Mouse (Mus musculus) small intestine, adult 2 months (tissue): Measurements from ENCODE around the gene Lzts2. TPM values are rescaled to one million over a fixed set of nuclear protein-coding genes. Genes with fewer than 3 reads are reported as not detected.

ENCODE experiments used
- H3K27ac ChIP-seq: fragments of 200-500 bp; 2 replicates; pipeline ENCODE4 v1.5.1; 2012; ENCODE audit warnings: low read depth, low read length, control low read depth, inconsistent platforms; ENCODE audit not compliant: insufficient read depth
- H3K27me3 ChIP-seq: fragments of 200-500 bp; 2 replicates; pipeline ENCODE4 v1.6.1; 2012; ENCODE audit warnings: mild to moderate bottlenecking, moderate library complexity, low read length, inconsistent platforms; ENCODE audit not compliant: control insufficient read depth, insufficient read depth
- H3K36me3 ChIP-seq: fragments of 200-500 bp; 2 replicates; pipeline ENCODE4 v1.6.1; 2012; ENCODE audit warnings: mild to moderate bottlenecking, low read length, control low read depth, inconsistent platforms; ENCODE audit not compliant: control insufficient read depth, insufficient read depth
- H3K4me1 ChIP-seq: fragments of 200-500 bp; 2 replicates; pipeline ENCODE4 v1.6.1; 2012; ENCODE audit warnings: low read length, inconsistent platforms, mixed read lengths; ENCODE audit not compliant: control insufficient read depth, insufficient read depth, insufficient read length
- H3K4me3 ChIP-seq: fragments of 200-500 bp; 2 replicates; pipeline ENCODE4 v1.5.1; 2012; ENCODE audit warnings: low read depth, mild to moderate bottlenecking, control low read depth, inconsistent platforms, low read length, moderate library complexity
- CTCF ChIP-seq: fragments of 200-500 bp; IDR thresholded peaks from 2 replicates; pipeline ENCODE4 v1.5.1; 2012; ENCODE audit warnings: low read depth, mild to moderate bottlenecking, control low read depth, inconsistent platforms, low read length, moderate library complexity, mixed read lengths; ENCODE audit not compliant: insufficient replicate concordance, insufficient read length; ENCODE audit errors: extremely low read depth
- POLR2A ChIP-seq: fragments of 200-500 bp; IDR thresholded peaks from 2 replicates; pipeline ENCODE4 v1.6.1; 2012; ENCODE audit warnings: low read depth, mild to moderate bottlenecking, control low read depth, inconsistent platforms, low read length, moderate library complexity
- WGBS: fragments of 180-500 bp; shearing (Covaris S2); methylation state at CpG from one replicate; pipeline ENCODE4 v1.1.7; 2018; 5-methylcytosine and 5-hydroxymethylcytosine counted together
- polyA plus RNA-seq: library from polyadenylated mRNA; depleted of rRNA; stranded (reverse); fragments of >200 nt; gene quantifications from 2 replicates; pipeline ENCODE4 v1.2.3, GENCODE M21; 2012

The Lzts2 gene
- polyA plus RNA-seq, 1 experiment, result 50.4 TPM

- Histone ChIP-seq H3K27ac (no peak overlapping the region), H3K4me1 (peaks cover 13% of the 10 kb centered on the region), H3K27me3 (no peaks in the 10 kb centered on the region), H3K36me3 (peaks cover 31% of the 10 kb centered on the region), H3K4me3 (no peak overlapping the region)
- WGBS, result 94% methylated on average over 37 of the region's 37 CpGs
- TF ChIP-seq POLR2A (no peak), CTCF (no peak)
Observed at GRCm38 (mm10) chr19:45025937-45026568, 11.8 kb downstream of the Lzts2 start.

DNA sequence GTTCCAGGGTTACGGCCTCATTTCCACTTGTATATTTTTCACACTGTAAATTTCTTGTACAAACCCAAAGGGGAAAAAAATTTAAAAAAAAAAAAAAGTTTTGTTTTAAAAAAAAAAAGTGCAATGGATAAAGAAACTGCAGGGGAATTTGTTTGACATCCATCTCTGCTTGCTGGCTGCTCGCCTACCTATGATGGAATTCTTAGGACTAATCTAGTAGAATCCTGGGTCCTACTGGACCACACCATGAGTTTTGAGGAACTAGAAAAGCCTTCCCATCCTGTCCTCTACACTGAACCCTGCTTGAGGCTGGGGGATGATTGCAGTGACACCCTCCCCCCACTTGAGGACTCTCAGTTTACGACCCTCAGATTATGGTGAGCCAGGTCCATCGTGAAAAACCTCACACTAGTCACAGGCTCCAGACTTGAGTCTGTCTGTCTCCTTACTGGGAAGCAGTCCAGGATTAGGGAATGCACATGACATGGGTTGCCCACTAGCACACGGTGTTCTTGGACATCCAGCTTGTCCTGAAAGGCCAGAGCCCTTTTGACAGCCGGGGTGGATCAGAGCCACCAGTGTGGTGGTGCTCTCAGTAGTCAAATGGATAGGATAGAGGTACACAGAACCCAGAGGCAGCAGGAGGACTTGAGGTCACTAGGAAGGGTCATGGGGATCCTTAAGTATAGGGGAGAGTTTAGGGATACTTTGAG, 12.9 kb downstream of the Lzts2 start:
- peaks cover 27% of the 10 kb centered on the region for H3K36me3 ChIP-seq
- WGBS, result 53% methylated on average over 6 of the region's 6 CpGs

DNA sequence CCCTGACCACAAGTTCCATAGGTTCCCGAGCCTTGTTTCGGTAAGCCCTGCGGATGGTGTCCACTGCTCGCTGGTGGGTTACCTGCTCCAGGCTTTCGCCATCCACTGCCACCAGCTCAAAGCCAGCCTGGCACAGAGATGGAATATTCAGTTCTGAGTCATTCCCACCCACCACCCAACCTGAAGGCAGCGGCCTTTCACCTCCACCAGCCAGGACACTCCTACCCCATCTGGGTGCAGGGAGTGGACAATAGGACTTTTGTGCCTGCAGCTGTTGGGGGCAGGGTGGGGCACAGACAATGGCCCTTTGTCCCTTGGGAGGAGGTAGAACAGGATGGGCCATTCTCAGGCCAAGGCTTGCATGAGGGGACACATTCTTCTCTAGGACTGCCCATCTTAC, 13.6 kb downstream of the Lzts2 start:
- H3K27me3 ChIP-seq, result no peaks in the 10 kb centered on the region
- H3K4me1 ChIP-seq, result peaks cover 20% of the 10 kb centered on the region
- peaks cover 24% of the 10 kb centered on the region for H3K36me3 ChIP-seq
- TF ChIP-seq POLR2A (no peak), CTCF (no peak)
- no peak overlapping the region for H3K4me3 ChIP-seq
- H3K27ac ChIP-seq, result no peak overlapping the region
- WGBS, result 66% methylated on average over 6 of the region's 6 CpGs

More for the DNA sequence above, 12.9 kb downstream of the Lzts2 start:
- Histone ChIP-seq H3K27me3 (no peaks in the 10 kb centered on the region), H3K4me1 (peaks cover 20% of the 10 kb centered on the region), H3K4me3 (no peak overlapping the region), H3K27ac (no peak overlapping the region)
- TF ChIP-seq CTCF, result no peak
- no peak for TF ChIP-seq POLR2A

DNA sequence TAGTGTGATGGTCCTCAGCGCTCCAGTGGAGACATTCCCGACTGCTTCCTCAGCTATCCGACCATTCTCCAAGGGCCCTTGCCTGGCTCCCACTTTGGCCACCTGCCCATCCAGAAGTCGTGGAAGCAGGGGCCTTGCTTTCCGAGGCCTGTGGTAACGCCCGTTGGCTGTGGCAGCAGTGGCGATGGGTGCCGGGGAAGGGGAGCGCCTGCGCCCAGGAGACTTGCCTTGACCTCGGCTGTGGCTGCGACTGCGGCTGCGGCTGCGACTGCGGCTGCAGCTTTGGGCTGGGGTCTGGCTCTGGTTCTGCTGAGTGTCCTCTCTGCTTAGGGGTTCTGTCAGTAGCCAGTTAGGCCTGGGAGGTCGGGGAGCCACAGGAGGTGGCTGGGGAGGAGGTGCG, 14.5 kb downstream of the Lzts2 start:
- no peak overlapping the region for H3K4me3 ChIP-seq
- peaks cover 20% of the 10 kb centered on the region for H3K36me3 ChIP-seq
- no peak for TF ChIP-seq CTCF
- no peak for TF ChIP-seq POLR2A
- peaks cover 20% of the 10 kb centered on the region for H3K4me1 ChIP-seq
- no peaks in the 10 kb centered on the region for H3K27me3 ChIP-seq
- WGBS, result 80% methylated on average over 19 of the region's 19 CpGs
- H3K27ac ChIP-seq, result no peak overlapping the region

GRCm38 (mm10) chr19:45029571-45029970, 15.4 kb downstream of the Lzts2 start:
- no peak overlapping the region for H3K27ac ChIP-seq
- WGBS, result 69% methylated on average over 9 of the region's 9 CpGs
- H3K27me3 ChIP-seq, result no peaks in the 10 kb centered on the region
- no peak overlapping the region for H3K4me3 ChIP-seq
- H3K36me3 ChIP-seq, result peaks cover 17% of the 10 kb centered on the region
- peaks cover 18% of the 10 kb centered on the region for H3K4me1 ChIP-seq
- TF ChIP-seq POLR2A (no peak), CTCF (no peak)

DNA sequence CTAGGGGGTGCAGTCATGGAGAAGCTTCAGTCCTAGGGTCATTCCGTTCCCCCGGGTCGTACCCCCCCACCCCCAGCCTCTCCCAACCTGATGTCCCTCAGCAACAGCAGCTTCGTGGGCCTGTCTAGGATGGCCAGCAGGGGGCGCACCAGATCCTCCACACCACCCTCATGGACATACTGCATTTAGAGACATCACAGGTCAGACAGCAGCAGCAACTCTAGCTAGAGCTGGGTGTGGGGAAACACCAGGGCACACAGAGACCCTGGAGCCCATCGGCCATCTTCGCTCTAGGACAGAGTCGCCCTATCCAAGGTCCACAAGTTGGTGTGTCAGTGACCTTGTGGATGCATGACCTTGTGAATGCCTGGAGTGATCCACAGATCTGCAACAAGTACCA, 15.9 kb downstream of the Lzts2 start:
- 26% methylated on average over 8 of the region's 8 CpGs for WGBS
- TF ChIP-seq POLR2A (no peak), CTCF (peak; percentile 86)
- no peaks in the 10 kb centered on the region for H3K27me3 ChIP-seq

More for the DNA sequence above, 15.9 kb downstream of the Lzts2 start:
- Histone ChIP-seq H3K4me1 (peaks cover 18% of the 10 kb centered on the region), H3K27ac (no peak overlapping the region), H3K36me3 (peaks cover 14% of the 10 kb centered on the region), H3K4me3 (no peak overlapping the region)
